Mouse (Mus musculus): ENCODE measurements at regions not wholly inside any gene's neighbourhood (a gene's known extent, or its start where the extent isn't known, plus 50 kb on each side); places are given as distances from the start of the nearest gene placed in this dataset.

- H3K27me3 ChIP-seq (ENCODE audit: control insufficient read depth, insufficient read depth, insufficient read length) = peaks cover 2% of the 10 kb centered on the region
- no peak overlapping the region for H3K4me2 ChIP-seq (ENCODE audit: low read depth)
- no peaks in the 10 kb centered on the region for H3K36me3 ChIP-seq (ENCODE audit: control insufficient read depth, insufficient read depth)
- no peak overlapping the region for H3K4me3 ChIP-seq
- no peaks in the 10 kb centered on the region for H3K79me2 ChIP-seq (ENCODE audit: control insufficient read depth, insufficient read depth)
- no peak overlapping the region for H3ac ChIP-seq (ENCODE audit: control insufficient read depth, insufficient read length)
- TF ChIP-seq MAX (IDR thresholded peaks at IDR 0.05; ENCODE audit: low read depth) = no peak
- no peak for TF ChIP-seq POLR2A (IDR thresholded peaks at IDR 0.05; ENCODE audit: insufficient read length, low read depth)
- TF ChIP-seq TCF3 (IDR thresholded peaks at IDR 0.05; ENCODE audit: insufficient read length, low read depth) = no peak
- TF ChIP-seq USF1 (IDR thresholded peaks at IDR 0.05; ENCODE audit: low read depth) = no peak
- no peak for TF ChIP-seq REST (IDR thresholded peaks at IDR 0.05; ENCODE audit: insufficient read depth, insufficient read length)
- no peak for TF ChIP-seq POLR2AphosphoS2 (IDR thresholded peaks at IDR 0.05; ENCODE audit: insufficient read length, low read depth)
- no peak for TF ChIP-seq E2F4 (IDR thresholded peaks at IDR 0.05; ENCODE audit: insufficient read depth)
- no peak for TF ChIP-seq TCF12 (IDR thresholded peaks at IDR 0.05; ENCODE audit: insufficient read depth, poor library complexity, severe bottlenecking)
- TF ChIP-seq SRF (IDR thresholded peaks at IDR 0.05; ENCODE audit: control insufficient read depth, insufficient read length, low read depth) = no peak
- no peak for TF ChIP-seq MYOG (IDR thresholded peaks at IDR 0.05; ENCODE audit: control insufficient read depth in 1 of 3, insufficient read depth in 1 of 3, insufficient read length in 2 of 3, low read depth in 2 of 3)
- TF ChIP-seq MYOD1 (IDR thresholded peaks at IDR 0.05; ENCODE audit: control insufficient read depth in 1 of 3, insufficient read length in 2 of 3, low read depth in 2 of 3) = no peak
These were observed 76.2 kb upstream of the Fam92a start for GRCm38 (mm10) chr4:12247994-12248393.

GRCm38 (mm10) chr4:12246595-12246994 is 74.8 kb upstream of the Fam92a start:
- TF ChIP-seq TCF3 (IDR thresholded peaks at IDR 0.05; ENCODE audit: insufficient read length, low read depth) (no peak), SRF (IDR thresholded peaks at IDR 0.05; ENCODE audit: control insufficient read depth, insufficient read length, low read depth) (no peak), CEBPB (IDR thresholded peaks at IDR 0.05; ENCODE audit: insufficient read depth, poor library complexity, severe bottlenecking) (no peak), MYOG (IDR thresholded peaks at IDR 0.05; ENCODE audit: control insufficient read depth in 1 of 3, insufficient read depth in 1 of 3, insufficient read length in 2 of 3, low read depth in 2 of 3) (no peak), MAX (IDR thresholded peaks at IDR 0.05; ENCODE audit: low read depth) (no peak), E2F4 (IDR thresholded peaks at IDR 0.05; ENCODE audit: insufficient read depth) (no peak), REST (IDR thresholded peaks at IDR 0.05; ENCODE audit: insufficient read depth, insufficient read length) (no peak), POLR2A (IDR thresholded peaks at IDR 0.05; ENCODE audit: insufficient read length, low read depth) (no peak)
- Histone ChIP-seq H3K27me3 (ENCODE audit: control insufficient read depth, insufficient read depth, insufficient read length) (peaks cover 10% of the 10 kb centered on the region), H3K36me3 (ENCODE audit: control insufficient read depth, insufficient read depth) (no peaks in the 10 kb centered on the region), H3ac (ENCODE audit: control insufficient read depth, insufficient read length) (no peak overlapping the region), H3K79me2 (ENCODE audit: control insufficient read depth, insufficient read depth) (no peaks in the 10 kb centered on the region), H3K4me2 (ENCODE audit: low read depth) (no peak overlapping the region), H3K4me3 (no peak overlapping the region)

- TF ChIP-seq SRF (IDR thresholded peaks at IDR 0.05; ENCODE audit: control insufficient read depth, insufficient read length, low read depth) = no peak
- TF ChIP-seq USF1 (IDR thresholded peaks at IDR 0.05; ENCODE audit: low read depth) = no peak
- TF ChIP-seq MAX (IDR thresholded peaks at IDR 0.05; ENCODE audit: low read depth) = no peak
- no peak for TF ChIP-seq CEBPB (IDR thresholded peaks at IDR 0.05; ENCODE audit: insufficient read depth, poor library complexity, severe bottlenecking)
- no peak for TF ChIP-seq MYOG (IDR thresholded peaks at IDR 0.05; ENCODE audit: control insufficient read depth in 1 of 3, insufficient read depth in 1 of 3, insufficient read length in 2 of 3, low read depth in 2 of 3)
- no peak for TF ChIP-seq E2F4 (IDR thresholded peaks at IDR 0.05; ENCODE audit: insufficient read depth)
- no peak for TF ChIP-seq REST (IDR thresholded peaks at IDR 0.05; ENCODE audit: insufficient read depth, insufficient read length)
- no peak for TF ChIP-seq MYOD1 (IDR thresholded peaks at IDR 0.05; ENCODE audit: control insufficient read depth in 1 of 3, insufficient read length in 2 of 3, low read depth in 2 of 3)
- no peak for TF ChIP-seq POLR2A (IDR thresholded peaks at IDR 0.05; ENCODE audit: insufficient read length, low read depth)
- no peak for TF ChIP-seq POLR2AphosphoS2 (IDR thresholded peaks at IDR 0.05; ENCODE audit: insufficient read length, low read depth)
- TF ChIP-seq TCF12 (IDR thresholded peaks at IDR 0.05; ENCODE audit: insufficient read depth, poor library complexity, severe bottlenecking) = no peak
- no peak for TF ChIP-seq TCF3 (IDR thresholded peaks at IDR 0.05; ENCODE audit: insufficient read length, low read depth)
- Histone ChIP-seq H3K4me3 (no peak overlapping the region), H3K79me2 (ENCODE audit: control insufficient read depth, insufficient read depth) (no peaks in the 10 kb centered on the region), H3ac (ENCODE audit: control insufficient read depth, insufficient read length) (no peak overlapping the region), H3K36me3 (ENCODE audit: control insufficient read depth, insufficient read depth) (no peaks in the 10 kb centered on the region), H3K27me3 (ENCODE audit: control insufficient read depth, insufficient read depth, insufficient read length) (peaks cover 17% of the 10 kb centered on the region), H3K4me2 (ENCODE audit: low read depth) (peak overlapping the region; percentile 43)
These were observed 69.2 kb upstream of the Fam92a start for GRCm38 (mm10) chr4:12240941-12241571.

- Histone ChIP-seq H3K4me3 (no peak overlapping the region), H3K79me2 (ENCODE audit: control insufficient read depth, insufficient read depth) (no peaks in the 10 kb centered on the region), H3K27me3 (ENCODE audit: control insufficient read depth, insufficient read depth, insufficient read length) (no peaks in the 10 kb centered on the region), H3K4me2 (ENCODE audit: low read depth) (no peak overlapping the region), H3ac (ENCODE audit: control insufficient read depth, insufficient read length) (no peak overlapping the region), H3K36me3 (ENCODE audit: control insufficient read depth, insufficient read depth) (no peaks in the 10 kb centered on the region)
- TF ChIP-seq TCF3 (IDR thresholded peaks at IDR 0.05; ENCODE audit: insufficient read length, low read depth) = no peak
- no peak for TF ChIP-seq USF1 (IDR thresholded peaks at IDR 0.05; ENCODE audit: low read depth)
- no peak for TF ChIP-seq CEBPB (IDR thresholded peaks at IDR 0.05; ENCODE audit: insufficient read depth, poor library complexity, severe bottlenecking)
- TF ChIP-seq SRF (IDR thresholded peaks at IDR 0.05; ENCODE audit: control insufficient read depth, insufficient read length, low read depth) = no peak
- no peak for TF ChIP-seq MYOD1 (IDR thresholded peaks at IDR 0.05; ENCODE audit: control insufficient read depth in 1 of 3, insufficient read length in 2 of 3, low read depth in 2 of 3)
- TF ChIP-seq MAX (IDR thresholded peaks at IDR 0.05; ENCODE audit: low read depth) = no peak
- TF ChIP-seq REST (IDR thresholded peaks at IDR 0.05; ENCODE audit: insufficient read depth, insufficient read length) = no peak
- TF ChIP-seq MYOG (IDR thresholded peaks at IDR 0.05; ENCODE audit: control insufficient read depth in 1 of 3, insufficient read depth in 1 of 3, insufficient read length in 2 of 3, low read depth in 2 of 3) = no peak
- TF ChIP-seq E2F4 (IDR thresholded peaks at IDR 0.05; ENCODE audit: insufficient read depth) = no peak
- TF ChIP-seq TCF12 (IDR thresholded peaks at IDR 0.05; ENCODE audit: insufficient read depth, poor library complexity, severe bottlenecking) = no peak
- TF ChIP-seq POLR2AphosphoS2 (IDR thresholded peaks at IDR 0.05; ENCODE audit: insufficient read length, low read depth) = no peak
These were observed 58.9 kb upstream of the Fam92a start for GRCm38 (mm10) chr4:12230731-12231130.
